Mouse (Mus musculus): ENCODE data around the gene Sh2b3.

- TF ChIP-seq POLR2A (IDR thresholded peaks at IDR 0.05; ENCODE audit: borderline replicate concordance, extremely low read depth, insufficient read depth, insufficient read length, poor library complexity, severe bottlenecking) (no peak), CTCF (IDR thresholded peaks at IDR 0.05; ENCODE audit: borderline replicate concordance, extremely low read depth, insufficient read depth, insufficient read length) (no peak)
Measured at GRCm38 (mm10) chr5:121838341-121839127, 1.1 kb upstream of the Sh2b3 start.

Data from brain, embryonic 14.5 days (tissue).